Mouse (Mus musculus) midbrain, embryonic 10.5 days (tissue): ENCODE results near the gene Rwdd2b. TPM values are rescaled to one million over a fixed set of nuclear protein-coding genes. Genes with fewer than 3 reads are reported as not detected.

Source experiments
- DNase-seq: peaks from one replicate; pipeline ENCODE4 v3.0.0-alpha.2; 2017; ENCODE audit warnings: low spot score
- H3K27ac ChIP-seq: fragments of 300-500 bp; sonication (generic); replicated peaks from 2 replicates; pipeline ENCODE4 v1.5.1; 2016; ENCODE audit warnings: mild to moderate bottlenecking
- H3K27me3 ChIP-seq: fragments of 300-500 bp; sonication (generic); 2 replicates; pipeline ENCODE4 v1.6.1; 2016; ENCODE audit warnings: low read depth, mild to moderate bottlenecking; ENCODE audit not compliant: poor library complexity, severe bottlenecking
- H3K36me3 ChIP-seq: fragments of 300-500 bp; sonication (generic); 2 replicates; pipeline ENCODE4 v1.6.1; 2016; ENCODE audit warnings: mild to moderate bottlenecking, moderate library complexity
- H3K4me1 ChIP-seq: fragments of 300-500 bp; sonication (generic); 2 replicates; pipeline ENCODE4 v1.6.1; 2016
- H3K4me3 ChIP-seq: fragments of 300-500 bp; sonication (generic); 2 replicates; pipeline ENCODE4 v1.5.1; 2016; ENCODE audit warnings: mild to moderate bottlenecking, moderate library complexity
- H3K9me3 ChIP-seq: fragments of 300-500 bp; sonication (generic); replicated peaks from 2 replicates; pipeline ENCODE4 v1.6.1; 2016; ENCODE audit warnings: mild to moderate bottlenecking
- WGBS: fragments of 180-500 bp; shearing (Covaris S2); methylation state at CpG from one replicate; pipeline ENCODE4 v1.1.7; 2016; 5-methylcytosine and 5-hydroxymethylcytosine counted together
- polyA plus RNA-seq: library from polyadenylated mRNA; unstranded; fragments of >200 nt; fragmentation: Nextera tagmentation; extraction: Ambion mirVana; gene quantifications from 2 replicates; pipeline ENCODE4 v1.2.1, GENCODE M21; 2016

Rwdd2b gene
- polyA plus RNA-seq, 1 experiment from 2014 or later: 13.6 TPM

GRCm38 (mm10) chr16:87442291-87442690 lies 1.9 kb upstream of the Rwdd2b start:
- no peaks in the 10 kb centered on the region for H3K36me3 ChIP-seq
- no peaks in the 10 kb centered on the region for H3K27me3 ChIP-seq
- 55% methylated on average over 5 of the region's 5 CpGs for WGBS
- H3K4me3 ChIP-seq: no peak overlapping the region
- no peak for DNase-seq
- no peaks in the 10 kb centered on the region for H3K9me3 ChIP-seq
- H3K27ac ChIP-seq: no peak overlapping the region
- peaks cover 16% of the 10 kb centered on the region for H3K4me1 ChIP-seq

GRCm38 (mm10) chr16:87441089-87441488 lies 716 bp upstream of the Rwdd2b start:
- no peak for DNase-seq
- Histone ChIP-seq H3K4me3 (peak overlapping the region; percentile 84), H3K36me3 (no peaks in the 10 kb centered on the region), H3K9me3 (no peaks in the 10 kb centered on the region), H3K4me1 (peaks cover 16% of the 10 kb centered on the region), H3K27ac (peak overlapping the region; percentile 96; the same call in 1 of the 2 replicates), H3K27me3 (no peaks in the 10 kb centered on the region)
- WGBS: 30% methylated on average over 9 of the region's 9 CpGs

GRCm38 (mm10) chr16:87438697-87439096 lies 1.7 kb downstream of the Rwdd2b start:
- H3K9me3 ChIP-seq: no peaks in the 10 kb centered on the region
- no peaks in the 10 kb centered on the region for H3K27me3 ChIP-seq
- no peak overlapping the region for H3K4me3 ChIP-seq
- H3K27ac ChIP-seq: no peak overlapping the region
- H3K36me3 ChIP-seq: 0 out of 2 replicates have a peak, but pooled peaks cover 3% of the 10 kb centered on the region
- WGBS: 92% methylated on average over 8 of the region's 8 CpGs
- no peak for DNase-seq
- H3K4me1 ChIP-seq: peaks cover 16% of the 10 kb centered on the region

GRCm38 (mm10) chr16:87437096-87437495 lies 3.3 kb downstream of the Rwdd2b start:
- Histone ChIP-seq H3K4me3 (no peak overlapping the region), H3K36me3 (0 out of 2 replicates have a peak, but pooled peaks cover 3% of the 10 kb centered on the region), H3K9me3 (no peaks in the 10 kb centered on the region), H3K4me1 (peaks cover 17% of the 10 kb centered on the region), H3K27me3 (no peaks in the 10 kb centered on the region), H3K27ac (no peak overlapping the region)
- 94% methylated on average over 21 of the region's 21 CpGs for WGBS
- no peak for DNase-seq

GRCm38 (mm10) chr16:87435411-87436205 lies 4.8 kb downstream of the Rwdd2b start:
- no peak for DNase-seq
- Histone ChIP-seq H3K27ac (no peak overlapping the region), H3K4me1 (peaks cover 19% of the 10 kb centered on the region), H3K9me3 (no peaks in the 10 kb centered on the region), H3K4me3 (no peak overlapping the region), H3K27me3 (no peaks in the 10 kb centered on the region), H3K36me3 (0 out of 2 replicates have a peak, but pooled peaks cover 3% of the 10 kb centered on the region)
- 86% methylated on average over 13 of the region's 13 CpGs for WGBS

- Histone ChIP-seq H3K27ac (no peak overlapping the region), H3K4me1 (peaks cover 18% of the 10 kb centered on the region), H3K9me3 (no peaks in the 10 kb centered on the region), H3K27me3 (no peaks in the 10 kb centered on the region), H3K4me3 (no peak overlapping the region), H3K36me3 (0 out of 2 replicates have a peak, but pooled peaks cover 3% of the 10 kb centered on the region)
- DNase-seq: no peak
- 90% methylated on average over 6 of the region's 6 CpGs for WGBS
Observed at GRCm38 (mm10) chr16:87434946-87435345, 5.4 kb downstream of the Rwdd2b start.

- Histone ChIP-seq H3K4me1 (peaks cover 12% of the 10 kb centered on the region), H3K9me3 (no peaks in the 10 kb centered on the region), H3K27ac (no peak overlapping the region), H3K4me3 (no peak overlapping the region), H3K27me3 (no peaks in the 10 kb centered on the region), H3K36me3 (0 out of 2 replicates have a peak, but pooled peaks cover 3% of the 10 kb centered on the region)
- DNase-seq: no peak
- WGBS: 95% methylated on average over 7 of the region's 7 CpGs
Observed at GRCm38 (mm10) chr16:87434266-87434665, 6.1 kb downstream of the Rwdd2b start.

- peak within 1 kb of the TSS; percentile 86 for H3K27ac ChIP-seq
- under 1% methylated on average over 56 of the region's 56 CpGs for WGBS
- DNase-seq: peak; percentile 99
Observed at GRCm38 (mm10) chr16:87432033-87432814, 8.1 kb downstream of the Rwdd2b start, which contains the start of gene Ltn1. Gene Ltn1, minus strand, starts transcription at chr16:87432612.

GRCm38 (mm10) chr16:87427516-87427915 lies 12.9 kb downstream of the Rwdd2b start:
- DNase-seq: no peak
- Histone ChIP-seq H3K4me3 (no peak overlapping the region), H3K4me1 (peaks cover 12% of the 10 kb centered on the region), H3K36me3 (peaks cover 51% of the 10 kb centered on the region), H3K27me3 (no peaks in the 10 kb centered on the region), H3K9me3 (peaks cover 2% of the 10 kb centered on the region), H3K27ac (no peak overlapping the region)
- WGBS: 98% methylated on average over 8 of the region's 8 CpGs

More at GRCm38 (mm10) chr16:87432033-87432814, 8.1 kb downstream of the Rwdd2b start, which contains the start of gene Ltn1:
- Histone ChIP-seq H3K36me3 (peaks cover 7% of the 10 kb centered on the region; the same call in 1 of the 2 replicates), H3K4me3 (peak within 1 kb of the TSS; percentile 93), H3K9me3 (no peaks in the 10 kb centered on the region), H3K27me3 (no peaks in the 10 kb centered on the region), H3K4me1 (peaks cover 12% of the 10 kb centered on the region)

GRCm38 (mm10) chr16:87420662-87421061 lies 19.7 kb downstream of the Rwdd2b start:
- Histone ChIP-seq H3K27ac (no peak overlapping the region), H3K9me3 (peaks cover 21% of the 10 kb centered on the region), H3K4me3 (no peak overlapping the region), H3K27me3 (no peaks in the 10 kb centered on the region), H3K36me3 (peaks cover 100% of the 10 kb centered on the region), H3K4me1 (no peaks in the 10 kb centered on the region)
- no peak for DNase-seq
- 93% methylated on average over 8 of the region's 8 CpGs for WGBS

GRCm38 (mm10) chr16:87405001-87405400 lies 35.4 kb downstream of the Rwdd2b start:
- Histone ChIP-seq H3K27me3 (no peaks in the 10 kb centered on the region), H3K27ac (no peak overlapping the region), H3K36me3 (peaks cover 98% of the 10 kb centered on the region), H3K9me3 (no peaks in the 10 kb centered on the region), H3K4me1 (no peaks in the 10 kb centered on the region), H3K4me3 (no peak overlapping the region)
- 76% methylated on average over 3 of the region's 3 CpGs for WGBS
- DNase-seq: no peak

GRCm38 (mm10) chr16:87393813-87394548 lies 46.4 kb downstream of the Rwdd2b start:
- WGBS: 61% methylated on average over 16 of the region's 16 CpGs
- no peaks in the 10 kb centered on the region for H3K9me3 ChIP-seq
- no peak overlapping the region for H3K4me3 ChIP-seq
- H3K27ac ChIP-seq: no peak overlapping the region
- H3K4me1 ChIP-seq: no peaks in the 10 kb centered on the region
- DNase-seq: peak; percentile 48
- no peaks in the 10 kb centered on the region for H3K27me3 ChIP-seq
- H3K36me3 ChIP-seq: peaks cover 73% of the 10 kb centered on the region
